12 mouse cellular contexts compared by ENCODE assay signal in genomic region chr5:147448526-147448925, GRCm38 (mm10). TPM values are rescaled to one million over a fixed set of nuclear protein-coding genes. Genes with fewer than 3 reads are reported as not detected.
A peak's percentile ranks its signal among the peaks of the same experiment; 100 is the strongest.
DNase-seq lines count a peak whose midpoint lies in the region; ATAC-seq and TF ChIP-seq lines count a peak whose summit lies in the region.
"Had no signal": no experiment of that assay in that cellular context is flagged by ENCODE, and none has a peak within 500 bp of the region (broad histone marks: within the 10 kb centered on the region; RNA-seq: fewer than 3 reads in every experiment).

No protein-coding gene starts in this region.

- TF ChIP-seq CTCF in intestine, postnatal 0 days (IDR thresholded peaks at IDR 0.05; ENCODE audit: low read depth), result no peak

- 0 out of 2 replicates have a peak, but pooled peaks cover 7% of the 10 kb centered on the region for H3K4me1 ChIP-seq in intestine, embryonic 14.5 days (replicated peaks; ENCODE audit: control insufficient read depth, insufficient read depth, low read length)
- no peaks in the 10 kb centered on the region for H3K4me1 ChIP-seq in intestine, postnatal 0 days (replicated peaks; ENCODE audit: control insufficient read depth, insufficient read depth, low read length)
- peaks cover 19% of the 10 kb centered on the region for H3K4me1 ChIP-seq in forebrain, embryonic 16.5 days (replicated peaks; ENCODE audit: control insufficient read depth, insufficient read depth, low read length)

- H3K27ac ChIP-seq in intestine, embryonic 14.5 days (ENCODE audit: low read depth), result no peak overlapping the region
- no peak overlapping the region for H3K27ac ChIP-seq in intestine, postnatal 0 days (ENCODE audit: low read depth, low read length)
- H3K27ac ChIP-seq in forebrain, embryonic 16.5 days (ENCODE audit: low read length), result no peak overlapping the region
- H3K27ac ChIP-seq: heart, embryonic 15.5 days; liver, embryonic 13.5 days; macrophage had no signal

- ATAC-seq in intestine, embryonic 14.5 days (replicated peaks; ENCODE audit: low FRiP score, low TSS enrichment, low read depth), result no peak
- no peak for ATAC-seq in intestine, postnatal 0 days
- peak; percentile 65 for ATAC-seq in forebrain, embryonic 16.5 days
- ATAC-seq in cerebellum, adult (ENCODE audit: insufficient number of reproducible peaks, low FRiP score, low TSS enrichment), result no peak

- intact Hi-C loops in left cerebral cortex, postnatal 25 days (cut with DNase I), result no loop called here

- no peak overlapping the region for H3K4me2 ChIP-seq in intestine, embryonic 14.5 days (ENCODE audit: low read length)
- no peak overlapping the region for H3K4me2 ChIP-seq in intestine, postnatal 0 days (replicated peaks; ENCODE audit: low read depth)
- no peak overlapping the region for H3K4me2 ChIP-seq in forebrain, embryonic 16.5 days (ENCODE audit: low read length)
- H3K4me2 ChIP-seq: heart, embryonic 15.5 days; liver, embryonic 13.5 days had no signal

- peaks cover 20% of the 10 kb centered on the region; the same call in 1 of the 2 replicates for H3K36me3 ChIP-seq in intestine, embryonic 14.5 days (ENCODE audit: control insufficient read depth, insufficient read depth, low read length)
- H3K36me3 ChIP-seq in intestine, postnatal 0 days (ENCODE audit: control insufficient read depth, insufficient read depth), result 0 out of 2 replicates have a peak, but pooled peaks cover 5% of the 10 kb centered on the region
- H3K36me3 ChIP-seq in forebrain, embryonic 16.5 days (ENCODE audit: control insufficient read depth, insufficient read depth), result peaks cover 3% of the 10 kb centered on the region; the same call in 1 of the 2 replicates

- no peak overlapping the region for H3K9ac ChIP-seq in intestine, embryonic 14.5 days (ENCODE audit: low read length)
- H3K9ac ChIP-seq in intestine, postnatal 0 days (ENCODE audit: low read depth, low read length), result no peak overlapping the region
- H3K9ac ChIP-seq in forebrain, embryonic 16.5 days (replicated peaks; ENCODE audit: low read depth, low read length), result no peak overlapping the region
- H3K9ac ChIP-seq: heart, embryonic 15.5 days; liver, embryonic 13.5 days had no signal

- H3K4me3 ChIP-seq in intestine, embryonic 14.5 days (ENCODE audit: low read depth, low read length), result no peak overlapping the region
- H3K4me3 ChIP-seq in intestine, postnatal 0 days (ENCODE audit: low read depth, low read length), result no peak overlapping the region
- H3K4me3 ChIP-seq in forebrain, embryonic 16.5 days (replicated peaks; ENCODE audit: low read length), result no peak overlapping the region
- H3K4me3 ChIP-seq: heart, embryonic 15.5 days; liver, embryonic 13.5 days had no signal

- peak; percentile 24 for DNase-seq in intestine, embryonic 14.5 days (ENCODE audit: low spot score)
- peak; percentile 31 to 41 for DNase-seq in CD8-positive naive resting alpha-beta T cell, adult 2 months (ENCODE audit: low read depth in 2 of 2, low spot score in 2 of 2)
- peak; percentile 45 for DNase-seq in natural killer cell, adult 2 months (ENCODE audit: low spot score in 2 of 2)
- DNase-seq in left cerebral cortex, postnatal 25 days (ENCODE audit: low spot score in 2 of 2), result no peak
- DNase-seq: adrenal gland, postnatal 36 days; cerebellum, postnatal 25 days; liver, embryonic 13.5 days had no signal

- 74% methylated on average over 4 of the region's 4 CpGs for WGBS in intestine, embryonic 14.5 days
- WGBS in intestine, postnatal 0 days, result 68% methylated on average over 4 of the region's 4 CpGs
- 28% methylated on average over 4 of the region's 4 CpGs for WGBS in forebrain, embryonic 16.5 days

- no peaks in the 10 kb centered on the region for H3K27me3 ChIP-seq in intestine, embryonic 14.5 days (replicated peaks; ENCODE audit: control insufficient read depth, insufficient read depth, low read length)
- H3K27me3 ChIP-seq in intestine, postnatal 0 days (replicated peaks; ENCODE audit: control insufficient read depth, insufficient read depth, low read length), result no peaks in the 10 kb centered on the region
- no peaks in the 10 kb centered on the region for H3K27me3 ChIP-seq in forebrain, embryonic 16.5 days (replicated peaks; ENCODE audit: control insufficient read depth, insufficient read depth, low read length)
- H3K27me3 ChIP-seq: heart, embryonic 15.5 days; liver, embryonic 13.5 days had no signal

- no peaks in the 10 kb centered on the region for H3K9me3 ChIP-seq in intestine, embryonic 14.5 days (ENCODE audit: control insufficient read depth, low read length)
- no peaks in the 10 kb centered on the region for H3K9me3 ChIP-seq in intestine, postnatal 0 days (ENCODE audit: control insufficient read depth)
- H3K9me3 ChIP-seq in forebrain, embryonic 16.5 days (ENCODE audit: control insufficient read depth, low read length), result no peaks in the 10 kb centered on the region
- H3K9me3 ChIP-seq: heart, embryonic 15.5 days; liver, embryonic 13.5 days had no signal

RNA-seq across cellular contexts. Expression of gene Pan3, which starts 18.6 kb away (rescaled TPM):
- 75.0 and 83.4 TPM in 2 replicates for polyA plus RNA-seq in intestine, embryonic 14.5 days (2014; fragmentation: Nextera tagmentation; extraction: Ambion mirVana)
- 40.3 and 46.4 TPM in 2 replicates for polyA plus RNA-seq in intestine, postnatal 0 days (2015; fragmentation: Nextera tagmentation; extraction: Ambion mirVana)
- polyA plus RNA-seq in forebrain, embryonic 16.5 days (2015; fragmentation: Nextera tagmentation; extraction: Ambion mirVana), result 64.7 and 67.0 TPM in 2 replicates
- total RNA-seq in left cerebral cortex, postnatal 25 days (2021), result 10 to 100 TPM; 78.8 to 84.1 TPM

RNA-seq across cellular contexts. Expression of gene Flt3, which starts 48.2 kb away (rescaled TPM):
- polyA plus RNA-seq in intestine, embryonic 14.5 days (2014; fragmentation: Nextera tagmentation; extraction: Ambion mirVana), result 0.15 and 0.19 TPM in 2 replicates
- 0.26 TPM in 2 replicates for polyA plus RNA-seq in intestine, postnatal 0 days (2015; fragmentation: Nextera tagmentation; extraction: Ambion mirVana)
- polyA plus RNA-seq in forebrain, embryonic 16.5 days (2015; fragmentation: Nextera tagmentation; extraction: Ambion mirVana), result 0.10 and 0.18 TPM in 2 replicates
- 1 to 10 TPM; 4.7 to 5.3 TPM for total RNA-seq in left cerebral cortex, postnatal 25 days (2021)

Comparison
In these comparisons a context has a peak if more than half of its experiments do, and no peak if none do; other contexts are left out.
1. DNase-seq: peak in intestine, embryonic 14.5 days (single experiment), CD8-positive naive resting alpha-beta T cell, adult 2 months (2 of 2) and natural killer cell, adult 2 months (2 of 2); none in left cerebral cortex, postnatal 25 days (0 of 2).